Comparison of ENCODE assay signal across 21 mouse cellular contexts in genomic region chr2:94963520-94963919, GRCm38 (mm10).
A peak's percentile ranks its signal among the peaks of the same experiment; 100 is the strongest.
DNase-seq lines count a peak whose midpoint lies in the region.
"Had no signal": no experiment of that assay in that cellular context is flagged by ENCODE, and none has a peak within 500 bp of the region (broad histone marks: within the 10 kb centered on the region; RNA-seq: fewer than 3 reads in every experiment).

No protein-coding gene starts in this region.

- DNase-seq in cerebellum, postnatal 10 days = peak; percentile 15 to 26
- DNase-seq in cerebellum, adult 9-11 months = no peak
- peak; percentile 5 to 6 for DNase-seq in layer of hippocampus, adult 18-20 months (ENCODE audit: low spot score in 2 of 2)
- DNase-seq in layer of hippocampus, adult 9-10 months (ENCODE audit: low spot score) = no peak
- DNase-seq in brain, adult 2 months (ENCODE audit: low read depth, low spot score) = peak; percentile 4
- DNase-seq in layer of hippocampus, postnatal 10 days (ENCODE audit: low spot score in 2 of 2) = peak; percentile 14 to 33
- no peak for DNase-seq in kidney, adult 11 months
- DNase-seq in left cerebral cortex, adult 9 months (ENCODE audit: low spot score in 2 of 2) = no peak
- DNase-seq: adrenal gland, adult 2 months; cerebellum, adult 11 months; cerebellum, adult 9-10 months; gastrocnemius, postnatal 10 days; heart, postnatal 10 days; kidney, adult 18-20 months; kidney, postnatal 4 days; left cerebral cortex, postnatal 4 days; liver, postnatal 0 days; lung, postnatal 4 days; retina, postnatal 1 day; thymus, adult 2 months; thymus, postnatal 36 days had no signal

Comparison
In these comparisons a context has a peak if more than half of its experiments do, and no peak if none do; other contexts are left out.
1. DNase-seq: peak in cerebellum, postnatal 10 days (2 of 2), layer of hippocampus, adult 18-20 months (2 of 2), brain, adult 2 months (single experiment) and layer of hippocampus, postnatal 10 days (2 of 2); none in cerebellum, adult 9-11 months (single experiment), layer of hippocampus, adult 9-10 months (single experiment), kidney, adult 11 months (single experiment) and left cerebral cortex, adult 9 months (0 of 2).